Mouse (Mus musculus) testis, adult 2 months (tissue): Measurements from ENCODE around the gene Akap9.
"Not testable (repeated sequence)": the region's sequence is repeated elsewhere in the genome, so short reads cannot be mapped to it uniquely, and the experiment has no call there.

Experiments used
- CTCF ChIP-seq: fragments of 200-500 bp; IDR thresholded peaks from 2 replicates; pipeline ENCODE4 v1.5.1; 2012; ENCODE audit warnings: low read depth, mild to moderate bottlenecking, inconsistent platforms, low read length, moderate library complexity; ENCODE audit not compliant: control insufficient read depth, insufficient read depth, insufficient replicate concordance
- POLR2A ChIP-seq: fragments of 200-500 bp; IDR thresholded peaks from 2 replicates; pipeline ENCODE4 v1.6.1; 2012; ENCODE audit warnings: low read depth, mild to moderate bottlenecking, inconsistent platforms, low read length, moderate library complexity; ENCODE audit not compliant: control insufficient read depth

DNA sequence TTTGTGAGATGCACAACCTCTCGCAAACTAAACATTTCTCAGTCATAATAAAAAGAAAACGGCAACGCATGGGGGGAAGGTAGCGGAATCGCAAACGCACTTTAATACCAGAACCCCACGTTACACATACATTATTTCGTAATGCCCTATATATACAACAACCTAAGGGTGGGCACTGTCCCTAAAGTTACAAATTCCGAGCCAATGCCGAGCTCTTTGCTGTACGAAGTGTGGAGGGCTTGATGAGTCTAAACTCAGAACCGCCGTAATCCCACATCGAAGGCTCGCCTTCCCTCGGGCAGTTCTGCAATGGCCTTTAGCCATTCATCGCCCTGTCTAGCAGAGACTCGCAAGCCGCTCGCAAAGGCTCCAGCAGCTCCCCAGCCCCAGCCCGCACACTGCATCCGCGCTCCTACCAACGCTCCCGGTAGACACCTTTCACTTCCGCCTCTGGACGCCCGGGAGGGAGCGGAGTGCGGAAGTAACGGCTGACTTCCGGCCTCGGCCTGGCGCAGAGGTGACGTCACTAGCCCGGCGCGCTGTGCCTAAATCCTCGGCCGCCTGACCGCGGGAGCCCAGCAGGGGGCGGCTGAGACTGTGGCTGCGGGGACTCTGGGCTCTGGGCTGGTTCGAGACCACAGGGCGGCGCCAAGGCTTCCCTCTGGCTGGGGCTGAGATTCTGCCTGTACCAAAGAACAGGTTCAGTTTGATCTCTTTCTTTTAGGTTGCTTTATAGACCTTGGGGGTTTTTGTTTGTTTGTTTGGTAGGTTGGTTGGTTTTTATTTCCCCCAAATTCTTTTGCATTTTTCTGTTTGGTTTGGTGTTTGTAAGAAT is 34.2 kb upstream of the Akap9 start, which contains the start of gene Mterf1a:
- not testable (repeated sequence) for TF ChIP-seq CTCF, POLR2A
